Mouse (Mus musculus) ES-E14 (cell line): ENCODE data around the gene Taf5l. TPM values are rescaled to one million over a fixed set of nuclear protein-coding genes. Genes with fewer than 3 reads are reported as not detected.

Experiments used
- DNase-seq: peaks from one replicate; pipeline ENCODE4 v3.0.0-alpha.2; 2013; ENCODE audit warnings: low read depth, low spot score
- H3K27ac ChIP-seq: 2 replicates; pipeline ENCODE4 v1.5.1; 2012; ENCODE audit warnings: low read depth, mild to moderate bottlenecking, low read length, moderate library complexity, mixed read lengths; ENCODE audit not compliant: poor library complexity, insufficient read depth, severe bottlenecking
- H3K36me3 ChIP-seq: 2 replicates; pipeline ENCODE4 v1.6.1; 2012; ENCODE audit warnings: mild to moderate bottlenecking, low read length, moderate library complexity, mixed read lengths; ENCODE audit not compliant: control insufficient read depth, poor library complexity, insufficient read depth, severe bottlenecking
- H3K4me1 ChIP-seq, 2 experiments: fragments of 150-350 bp in 1 of 2; sonication (generic) in 1 of 2; 2 replicates each; pipeline ENCODE4 v1.6.1; 2012; ENCODE audit warnings: low read length in 2 of 2, mild to moderate bottlenecking in 1 of 2, mixed read lengths in 1 of 2; ENCODE audit not compliant: control insufficient read depth in 2 of 2, insufficient read depth in 2 of 2, poor library complexity in 1 of 2
- H3K4me3 ChIP-seq, 2 experiments: fragments of 150-350 bp in 1 of 2; sonication (generic) in 1 of 2; 2 replicates each; pipeline ENCODE4 v1.5.1; 2012; ENCODE audit warnings: low read length in 2 of 2, low read depth in 1 of 2, mild to moderate bottlenecking in 1 of 2, mixed read lengths in 1 of 2; ENCODE audit not compliant: insufficient read depth in 1 of 2, poor library complexity in 1 of 2, severe bottlenecking in 1 of 2
- H3K9ac ChIP-seq: 2 replicates; pipeline ENCODE4 v1.6.1; 2012; ENCODE audit warnings: low read depth, mild to moderate bottlenecking, low read length, mixed read lengths; ENCODE audit not compliant: poor library complexity, insufficient read depth, severe bottlenecking
- H3K9me3 ChIP-seq: fragments of 150-350 bp; sonication (generic); 2 replicates; pipeline ENCODE4 v1.6.1; 2012; ENCODE audit warnings: low read depth, mild to moderate bottlenecking, low read length; ENCODE audit not compliant: control insufficient read depth, insufficient read depth
- CHD2 ChIP-seq: IDR thresholded peaks from 2 replicates; pipeline ENCODE4 v1.6.1; 2014; ENCODE audit warnings: mild to moderate bottlenecking, low read depth, low read length, inconsistent platforms
- HCFC1 ChIP-seq: IDR thresholded peaks from 2 replicates; pipeline ENCODE4 v1.6.1; 2012; ENCODE audit warnings: low read length, inconsistent platforms, borderline replicate concordance; ENCODE audit not compliant: insufficient read depth
- MAFK ChIP-seq: IDR thresholded peaks from 2 replicates; pipeline ENCODE4 v1.6.1; 2014; ENCODE audit warnings: mild to moderate bottlenecking, low read depth, low read length, inconsistent platforms; ENCODE audit not compliant: insufficient read depth
- ZC3H11A ChIP-seq: IDR thresholded peaks from 2 replicates; pipeline ENCODE4 v1.6.1; 2012; ENCODE audit warnings: low read depth, mild to moderate bottlenecking, inconsistent platforms, low read length, borderline replicate concordance
- ZNF384 ChIP-seq: IDR thresholded peaks from 2 replicates; pipeline ENCODE4 v1.6.1; 2012; ENCODE audit warnings: low read depth, low read length, inconsistent platforms
- in situ Hi-C, 2 experiments: fragments of 600-800 bp; cut with MboI; formaldehyde crosslinking; loops; one replicate each; pipeline ENCODE4 v1.15.1; 2025; ENCODE audit warnings: low sequenced_read_pairs in 2 of 2, inconsistent platforms in 1 of 2; ENCODE audit not compliant: unreplicated experiment in 2 of 2
- total RNA-seq: library from RNA; depleted of rRNA; stranded (reverse); fragments of 300-350 nt; gene quantifications from 2 replicates; pipeline ENCODE4 v1.2.3, GENCODE M21; 2012

Gene Taf5l
- total RNA-seq, 1 experiment, result 95.4 TPM

DNA sequence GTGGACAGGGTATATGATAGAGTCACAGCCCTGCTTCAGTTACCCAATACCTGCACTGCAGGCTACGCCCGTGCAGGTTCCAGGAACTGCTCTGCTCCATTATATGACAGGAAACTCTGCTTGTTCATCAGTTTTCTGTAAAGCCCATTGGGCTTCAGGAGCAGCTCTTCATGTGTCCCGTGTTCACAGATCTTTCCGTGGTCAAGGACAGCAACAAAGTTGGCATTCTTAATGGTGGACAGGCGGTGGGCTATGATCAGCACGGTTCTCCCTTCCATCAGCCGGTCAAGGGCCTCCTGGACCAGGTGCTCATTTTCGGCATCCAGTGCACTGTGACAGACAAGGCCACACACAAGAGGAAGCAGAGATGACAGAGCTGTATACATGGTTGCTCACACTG is 67.0 kb downstream of the Taf5l start:
- no peak overlapping the region for H3K27ac ChIP-seq
- no peak overlapping the region for H3K9ac ChIP-seq
- peaks cover 0 to 2% of the 10 kb centered on the region in 2 experiments; a peak in 1 of 4 replicates for H3K4me1 ChIP-seq
- in situ Hi-C loops, result no loop called here
- no peak overlapping the region for H3K4me3 ChIP-seq
- DNase-seq, result no peak
- peaks cover 8% of the 10 kb centered on the region; the same call in 1 of the 2 replicates for H3K36me3 ChIP-seq
- TF ChIP-seq HCFC1 (no peak), ZC3H11A (no peak), ZNF384 (no peak), CHD2 (no peak), MAFK (no peak)
- no peaks in the 10 kb centered on the region for H3K9me3 ChIP-seq

DNA sequence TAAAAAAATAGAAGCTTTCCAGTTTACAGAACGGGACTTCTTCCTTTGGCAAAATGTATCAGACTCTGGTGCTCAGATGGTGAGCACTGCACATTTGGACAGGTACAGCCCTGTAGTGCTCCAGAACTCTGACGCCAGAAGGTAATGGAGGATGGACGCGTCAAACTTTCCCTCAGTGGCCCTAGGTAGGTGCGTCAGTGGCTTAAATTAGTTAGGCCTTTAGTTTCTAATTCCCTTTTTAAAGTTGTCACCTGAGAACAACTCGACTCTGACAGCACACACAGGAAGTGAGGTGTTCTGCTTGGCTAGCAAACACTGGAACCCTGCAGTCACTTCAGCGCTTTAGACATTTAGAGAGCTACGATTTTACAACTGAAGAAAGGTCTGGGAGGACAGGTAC is 67.5 kb downstream of the Taf5l start:
- peaks cover 8% of the 10 kb centered on the region; the same call in 1 of the 2 replicates for H3K36me3 ChIP-seq
- in situ Hi-C loops, result no loop called here
- TF ChIP-seq MAFK (no peak), ZNF384 (no peak), HCFC1 (no peak), CHD2 (no peak), ZC3H11A (no peak)

GRCm38 (mm10) chr8:123950077-123950802 is 71.0 kb downstream of the Taf5l start:
- peaks cover 15% of the 10 kb centered on the region for H3K36me3 ChIP-seq
- H3K4me1 ChIP-seq, result peaks cover 0 to 4% of the 10 kb centered on the region in 2 experiments; a peak in 3 of 4 replicates
- H3K9ac ChIP-seq, result peak overlapping the region; percentile 88; the same call in 1 of the 2 replicates
- in situ Hi-C loops, result no loop called here
- H3K27ac ChIP-seq, result no peak overlapping the region
- peak; percentile 86 for DNase-seq
- H3K9me3 ChIP-seq, result no peaks in the 10 kb centered on the region
- H3K4me3 ChIP-seq, result peak overlapping the region; percentile 94 to 99
- TF ChIP-seq ZNF384, result peak; percentile 98
- no peak for TF ChIP-seq ZC3H11A
- TF ChIP-seq MAFK, result no peak
- peak; percentile 42; the same call in 1 of the 2 replicates for TF ChIP-seq HCFC1
- no peak for TF ChIP-seq CHD2

More for the DNA sequence above, 67.5 kb downstream of the Taf5l start:
- Histone ChIP-seq H3K9ac (no peak overlapping the region), H3K4me3 (no peak overlapping the region), H3K9me3 (no peaks in the 10 kb centered on the region), H3K4me1 (peaks cover 0 to 2% of the 10 kb centered on the region in 2 experiments; a peak in 1 of 4 replicates), H3K27ac (no peak overlapping the region)
- no peak for DNase-seq

- Histone ChIP-seq H3K4me1 (peaks cover 0 to 4% of the 10 kb centered on the region in 2 experiments; a peak in 3 of 4 replicates), H3K27ac (peak overlapping the region; percentile 10; the same call in 1 of the 2 replicates), H3K4me3 (peak overlapping the region; percentile 94 to 99), H3K9ac (peak overlapping the region; percentile 88), H3K9me3 (no peaks in the 10 kb centered on the region), H3K36me3 (peaks cover 16% of the 10 kb centered on the region)
- no peak for DNase-seq
- no peak for TF ChIP-seq CHD2
- TF ChIP-seq MAFK, result no peak
- no peak for TF ChIP-seq HCFC1
- in situ Hi-C loops, result no loop called here
Observed at GRCm38 (mm10) chr8:123949686-123949986, 71.6 kb downstream of the Taf5l start.
